Mouse (Mus musculus): ENCODE data around the gene Metrnl. TPM values are rescaled to one million over a fixed set of nuclear protein-coding genes. Genes with fewer than 3 reads are reported as not detected.
A peak's percentile ranks its signal among the peaks of the same experiment; 100 is the strongest.

The Metrnl gene
- total RNA-seq, 2 experiments from 2014 or later, result 10.7 to 12.2 TPM

GRCm38 (mm10) chr11:121683243-121683642 is 18.1 kb upstream of the Metrnl start:
- DNase-seq (ENCODE audit: extremely low spot score in 1 of 2, low spot score in 1 of 2), result no peak

- no peak for DNase-seq (ENCODE audit: extremely low spot score in 1 of 2, low spot score in 1 of 2)
Observed at GRCm38 (mm10) chr11:121685491-121686001, 15.8 kb upstream of the Metrnl start.

GRCm38 (mm10) chr11:121686091-121686490 is 15.3 kb upstream of the Metrnl start:
- DNase-seq (ENCODE audit: extremely low spot score in 1 of 2, low spot score in 1 of 2), result no peak

- no peak for DNase-seq (ENCODE audit: extremely low spot score in 1 of 2, low spot score in 1 of 2)
Observed at GRCm38 (mm10) chr11:121686674-121687073, 14.7 kb upstream of the Metrnl start.

GRCm38 (mm10) chr11:121688024-121688423 is 13.3 kb upstream of the Metrnl start:
- no peak for DNase-seq (ENCODE audit: extremely low spot score in 1 of 2, low spot score in 1 of 2)

GRCm38 (mm10) chr11:121695304-121696064 is 5.9 kb upstream of the Metrnl start:
- DNase-seq (ENCODE audit: extremely low spot score in 1 of 2, low spot score in 1 of 2), result no peak

- DNase-seq (ENCODE audit: extremely low spot score in 1 of 2, low spot score in 1 of 2), result no peak
Observed at GRCm38 (mm10) chr11:121697271-121697670, 4.1 kb upstream of the Metrnl start.

GRCm38 (mm10) chr11:121698381-121698955 is 2.9 kb upstream of the Metrnl start:
- DNase-seq (ENCODE audit: extremely low spot score in 1 of 2, low spot score in 1 of 2), result no peak

GRCm38 (mm10) chr11:121702111-121702894 is 959 bp downstream of the Metrnl start:
- DNase-seq (ENCODE audit: extremely low spot score in 1 of 2, low spot score in 1 of 2), result peak; percentile 56 to 67

GRCm38 (mm10) chr11:121702895-121703618 is 1.7 kb downstream of the Metrnl start:
- peak; percentile 8 to 30 for DNase-seq (ENCODE audit: extremely low spot score in 1 of 2, low spot score in 1 of 2)

- peak; percentile 7 to 27 for DNase-seq (ENCODE audit: extremely low spot score in 1 of 2, low spot score in 1 of 2)
Observed at GRCm38 (mm10) chr11:121703619-121704215, 2.4 kb downstream of the Metrnl start.

GRCm38 (mm10) chr11:121706521-121707005 is 5.2 kb downstream of the Metrnl start:
- no peak for DNase-seq (ENCODE audit: extremely low spot score in 1 of 2, low spot score in 1 of 2)

- DNase-seq (ENCODE audit: extremely low spot score in 1 of 2, low spot score in 1 of 2), result no peak
Observed at GRCm38 (mm10) chr11:121709278-121709677, 7.9 kb downstream of the Metrnl start.

- DNase-seq (ENCODE audit: extremely low spot score in 1 of 2, low spot score in 1 of 2), result no peak
Observed at GRCm38 (mm10) chr11:121710245-121710644, 8.9 kb downstream of the Metrnl start.

- DNase-seq (ENCODE audit: extremely low spot score in 1 of 2, low spot score in 1 of 2), result no peak
Observed at GRCm38 (mm10) chr11:121712987-121713386, 11.6 kb downstream of the Metrnl start.

GRCm38 (mm10) chr11:121713569-121713968 is 12.2 kb downstream of the Metrnl start:
- no peak for DNase-seq (ENCODE audit: extremely low spot score in 1 of 2, low spot score in 1 of 2)

- no peak for DNase-seq (ENCODE audit: extremely low spot score in 1 of 2, low spot score in 1 of 2)
Observed at GRCm38 (mm10) chr11:121714745-121715485, 13.6 kb downstream of the Metrnl start.

GRCm38 (mm10) chr11:121717724-121718123 is 16.4 kb downstream of the Metrnl start:
- DNase-seq (ENCODE audit: extremely low spot score in 1 of 2, low spot score in 1 of 2), result no peak

GRCm38 (mm10) chr11:121720752-121721151 is 19.4 kb downstream of the Metrnl start:
- DNase-seq (ENCODE audit: extremely low spot score in 1 of 2, low spot score in 1 of 2), result no peak

Measured in layer of hippocampus, postnatal 25 days (tissue).